Mouse (Mus musculus) CD4-positive naive resting alpha-beta T cell, adult 76 days (primary cell): Measurements from ENCODE around the gene Mrps34. TPM values are rescaled to one million over a fixed set of nuclear protein-coding genes. Genes with fewer than 3 reads are reported as not detected.

ENCODE experiments used
- total RNA-seq: library from RNA; stranded (reverse); gene quantifications from one replicate; pipeline ENCODE4 v1.2.4, GENCODE M21; 2023

Mrps34 gene
- 40.3 TPM for total RNA-seq

DNA sequence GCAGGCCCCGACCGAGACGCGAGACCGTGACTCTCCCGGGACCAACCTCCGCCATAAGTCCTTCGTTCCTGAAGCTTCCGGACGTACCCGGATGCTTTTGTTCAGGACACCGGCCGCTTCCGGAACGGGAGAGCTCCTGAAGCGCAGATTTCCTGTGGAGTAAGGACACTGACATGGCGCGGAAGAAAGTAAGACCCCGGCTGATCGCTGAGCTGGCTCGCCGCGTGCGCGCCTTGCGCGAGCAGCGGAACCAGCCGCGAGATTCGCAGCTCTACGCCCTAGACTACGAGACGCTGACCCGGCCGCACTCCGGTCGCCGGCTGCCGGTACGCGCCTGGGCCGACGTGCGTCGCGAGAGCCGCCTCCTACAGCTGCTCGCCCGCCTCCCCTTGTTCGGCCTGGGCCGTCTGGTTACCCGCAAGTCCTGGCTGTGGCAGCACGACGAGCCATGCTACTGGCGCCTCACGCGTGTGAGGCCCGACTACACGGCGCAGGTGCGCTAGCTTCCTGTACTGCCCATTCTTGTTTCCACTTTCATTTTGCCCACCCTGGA, at the start of gene Mrps34, which contains the start of gene Eme2:
TSS of gene Mrps34 (plus strand) at position 122 of the 553 bp plus-strand sequence.
TSS of gene Eme2 (minus strand) at position 93 of the 553 bp plus-strand sequence.

DNA sequence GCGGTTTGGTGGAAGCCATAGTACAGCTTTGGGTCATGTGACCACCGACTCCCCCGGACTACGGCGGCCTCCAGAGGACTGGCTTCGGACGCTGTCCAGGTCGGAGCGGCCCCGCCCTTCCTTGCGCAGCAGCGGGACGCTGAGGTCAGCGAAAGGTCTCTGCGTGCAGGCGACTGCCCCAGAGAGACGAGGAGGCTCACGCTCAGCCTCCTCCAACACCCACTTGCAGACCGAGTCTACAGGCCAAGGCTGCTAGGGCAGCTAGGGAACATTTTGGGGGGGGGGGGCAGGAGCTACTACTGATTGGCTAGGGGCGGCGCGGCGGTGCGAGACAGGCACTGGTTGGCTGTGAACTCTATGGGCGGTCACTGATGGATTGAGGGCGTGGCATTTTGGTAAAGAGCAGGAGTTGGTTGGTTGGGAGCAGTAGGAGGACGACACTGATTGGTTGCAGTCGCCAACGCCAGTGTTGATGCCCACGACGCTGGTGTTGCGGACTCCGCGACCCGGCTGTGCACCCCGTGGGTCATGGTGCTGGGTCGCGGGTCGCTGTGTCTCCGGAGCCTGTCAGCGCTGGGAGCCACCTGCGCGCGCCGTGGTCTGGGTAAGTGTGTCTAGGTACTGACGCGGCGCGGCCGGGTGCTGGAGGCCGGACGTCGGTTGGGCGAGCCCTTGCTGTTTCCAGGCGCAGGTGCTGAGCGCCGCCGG, 44.7 kb upstream of the Mrps34 start, which contains the start of gene Fahd1:
TSS of gene Fahd1 (minus strand) at position 300 of the 708 bp plus-strand sequence.

DNA sequence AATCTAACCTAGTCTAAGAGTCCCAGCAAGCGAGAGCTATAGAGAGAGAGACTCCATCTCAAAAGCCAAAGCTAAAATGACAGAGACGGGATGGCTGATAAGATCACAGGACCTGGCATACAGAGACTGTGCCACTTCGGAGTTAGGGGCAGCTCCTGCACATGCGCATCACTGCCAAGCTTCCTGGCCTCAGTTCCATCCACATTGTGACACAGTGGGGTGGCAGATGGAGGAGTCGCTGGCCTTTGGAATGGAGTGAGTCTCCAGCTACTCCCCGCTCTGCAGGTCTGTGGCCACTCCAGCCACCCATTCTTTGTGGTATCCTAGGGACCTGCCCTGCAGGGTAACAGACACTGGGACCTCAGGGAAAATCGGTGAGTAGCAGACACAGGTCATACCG, 29.1 kb upstream of the Mrps34 start, which contains the start of gene Igfals:
TSS of gene Igfals (plus strand) at position 222 of the 400 bp plus-strand sequence.

DNA sequence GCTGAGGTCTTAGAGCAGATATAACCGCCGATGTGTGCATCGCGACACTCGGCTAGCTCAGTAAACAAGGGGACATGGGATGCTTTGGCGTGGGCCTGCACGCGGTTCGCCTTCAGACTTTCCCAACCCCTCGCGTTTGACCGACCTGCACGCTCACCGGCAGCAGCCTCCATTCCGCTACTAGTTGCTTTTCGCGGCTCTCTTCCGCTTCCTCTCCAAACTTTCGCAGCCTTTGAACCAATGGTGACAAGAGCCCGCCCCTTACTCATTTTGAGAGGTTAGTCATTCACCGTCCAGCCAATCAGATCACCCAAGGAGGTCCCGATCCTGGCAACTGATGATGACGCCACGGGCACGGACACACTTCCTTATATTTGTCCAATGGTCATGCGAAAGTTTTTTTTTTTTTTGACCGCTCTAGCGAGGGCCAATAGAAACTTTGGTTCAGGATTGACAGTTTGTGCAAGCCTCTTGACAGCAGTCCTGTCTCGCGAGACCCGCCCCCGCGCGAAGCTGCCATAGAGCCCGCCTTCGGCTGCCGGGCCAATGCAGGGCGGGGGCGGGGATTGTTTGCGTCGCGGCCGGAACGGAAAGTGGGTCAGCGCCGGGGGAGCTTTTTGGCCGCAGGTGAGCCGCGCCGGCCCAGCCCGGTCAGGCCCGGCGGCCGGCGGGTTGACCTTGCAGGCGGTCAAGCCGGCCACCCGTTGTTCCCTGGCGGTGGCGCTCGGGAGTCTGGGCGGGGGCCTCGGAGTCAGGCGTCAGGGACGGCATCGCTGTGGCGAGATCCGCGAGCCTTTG, 8.6 kb upstream of the Mrps34 start, which contains the start of the genes Nubp2 and Spsb3:
TSS of gene Nubp2 (minus strand) at position 216 of the 798 bp plus-strand sequence.
TSS of gene Spsb3 (plus strand) at position 510 of the 798 bp plus-strand sequence.

DNA sequence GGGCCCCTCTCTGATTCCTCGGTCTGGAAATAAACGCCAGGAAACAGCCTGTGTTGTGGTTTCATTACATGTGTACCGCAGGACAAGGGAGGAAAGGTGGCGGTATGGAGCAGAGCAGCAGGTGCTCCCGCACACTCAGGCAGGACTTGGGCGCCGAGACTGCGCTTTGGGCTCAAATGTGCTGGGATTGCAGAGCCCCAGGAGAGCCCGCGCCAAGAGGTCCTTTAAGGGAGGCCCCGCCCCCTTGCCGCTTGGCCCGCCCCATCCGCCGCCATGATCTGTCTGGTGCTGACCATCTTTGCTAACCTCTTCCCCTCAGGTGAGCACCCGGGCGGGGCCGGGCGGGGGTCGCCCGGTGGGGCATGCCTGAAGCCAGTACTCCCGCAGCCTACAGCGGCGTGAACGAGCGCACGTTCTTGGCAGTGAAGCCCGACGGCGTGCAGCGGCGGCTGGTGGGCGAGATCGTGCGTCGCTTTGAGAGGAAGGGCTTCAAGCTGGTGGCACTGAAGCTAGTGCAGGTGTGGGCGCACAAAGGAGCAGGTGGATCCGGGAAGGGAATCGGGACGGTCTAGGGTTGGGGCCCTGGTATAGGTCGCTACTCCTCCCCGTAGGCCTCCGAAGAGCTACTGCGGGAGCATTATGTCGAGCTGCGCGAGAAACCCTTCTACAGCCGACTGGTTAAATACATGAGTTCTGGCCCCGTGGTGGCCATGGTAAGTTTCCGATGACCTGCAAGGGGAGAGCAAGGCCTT, 1.5 kb downstream of the Mrps34 start, which contains the start of gene Nme3:
TSS of gene Nme3 (plus strand) at position 260 of the 752 bp plus-strand sequence.

DNA sequence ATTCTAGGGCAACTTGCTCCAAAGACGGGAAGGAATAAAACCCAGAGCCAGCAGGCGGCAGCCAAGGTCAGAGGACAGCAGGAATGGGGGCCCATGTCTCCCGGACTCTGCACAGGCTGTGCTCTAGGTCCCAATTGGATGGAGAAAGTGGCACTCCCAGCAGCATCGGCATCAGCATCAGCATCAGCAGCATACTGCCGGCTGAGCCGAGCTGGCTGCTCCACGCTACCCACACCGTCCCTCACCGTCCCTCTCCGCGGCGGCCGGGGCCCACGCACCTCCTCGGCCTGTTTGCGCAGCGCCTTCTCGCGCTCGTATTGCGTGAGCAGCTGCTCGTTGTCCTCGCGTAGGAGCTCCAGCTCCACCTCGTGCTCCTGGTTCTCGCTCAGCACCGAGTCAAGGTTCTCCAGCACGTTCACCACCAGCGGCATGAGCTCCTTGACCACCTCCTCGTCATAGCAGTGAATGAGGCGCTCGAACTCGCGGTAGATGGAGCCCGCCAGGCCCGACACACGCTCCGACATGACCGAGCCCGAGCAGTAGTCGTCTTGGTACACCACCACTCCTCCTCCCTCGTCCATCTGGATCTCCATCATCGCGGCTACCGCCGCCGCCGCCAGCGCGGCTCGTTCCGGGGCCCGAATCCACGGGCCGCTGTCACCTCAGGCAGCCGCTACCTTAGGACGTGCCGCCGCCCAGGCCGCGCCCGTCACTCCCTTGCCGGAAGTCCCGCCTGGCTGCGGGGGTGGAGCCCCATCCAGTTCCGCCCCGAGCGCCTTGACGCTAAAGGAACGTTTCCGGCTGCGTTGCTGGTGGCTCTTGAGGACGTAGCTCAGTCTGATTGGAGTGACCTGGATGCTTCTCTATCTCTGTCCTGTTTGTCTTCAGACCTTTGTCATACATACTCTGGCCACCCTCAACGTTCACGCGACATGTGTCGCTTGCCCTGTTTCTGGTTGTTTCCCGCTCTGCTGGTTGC, 41.6 kb downstream of the Mrps34 start, which contains the start of gene Mapk8ip3:
TSS of gene Mapk8ip3 (minus strand) at position 719 of the 979 bp plus-strand sequence.

Other genes with a start within 250 kb of the Mrps34 start
- 0.73 TPM for gene Slc9a3r2, start 244.8 kb upstream of the Mrps34 start, total RNA-seq
- gene Npw, start 236.7 kb upstream of the Mrps34 start, total RNA-seq, result not detected
- gene Zfp598, start 225.4 kb upstream of the Mrps34 start, total RNA-seq, result 63.8 TPM
- not detected for gene Syngr3, start 205.2 kb upstream of the Mrps34 start, total RNA-seq
- gene Gfer, start 199.0 kb upstream of the Mrps34 start, total RNA-seq, result 14.5 TPM
- gene Noxo1, start 198.9 kb upstream of the Mrps34 start, total RNA-seq, result 2.7 TPM
- 29.7 TPM for gene Tbl3, start 187.5 kb upstream of the Mrps34 start, total RNA-seq
- not detected for gene Rnf151, start 177.1 kb upstream of the Mrps34 start, total RNA-seq
- gene Rps2, start 177.0 kb upstream of the Mrps34 start, total RNA-seq, result 1,468 TPM
- gene Ndufb10, start 170.6 kb upstream of the Mrps34 start, total RNA-seq, result 64.9 TPM
- not detected for gene Rpl3l, start 167.3 kb upstream of the Mrps34 start, total RNA-seq
- 31.3 TPM for gene Msrb1, start 158.5 kb upstream of the Mrps34 start, total RNA-seq
- not detected for gene Hs3st6, start 142.1 kb upstream of the Mrps34 start, total RNA-seq
- gene Meiob, start 90.8 kb upstream of the Mrps34 start, total RNA-seq, result not detected
- 29.9 TPM for gene Hagh, start 55.0 kb upstream of the Mrps34 start, total RNA-seq
- gene Fahd1, start 44.8 kb upstream of the Mrps34 start, total RNA-seq, result 2.1 TPM
- gene Igfals, start 29.1 kb upstream of the Mrps34 start, total RNA-seq, result not detected
- 56.2 TPM for gene Nubp2, start 8.8 kb upstream of the Mrps34 start, total RNA-seq
- gene Spsb3, start 8.5 kb upstream of the Mrps34 start, total RNA-seq, result 27.0 TPM
- 66.7 TPM for gene Eme2, start within 50 bp of the Mrps34 start, total RNA-seq
- 15.3 TPM for gene Nme3, start 1.4 kb downstream of the Mrps34 start, total RNA-seq
- gene Mapk8ip3, start 41.9 kb downstream of the Mrps34 start, total RNA-seq, result 222 TPM
- 22.7 TPM for gene Jpt2, start 65.6 kb downstream of the Mrps34 start, total RNA-seq
- 35.0 TPM for gene Cramp1l, start 120.7 kb downstream of the Mrps34 start, total RNA-seq
- gene Ift140, start 121.0 kb downstream of the Mrps34 start, total RNA-seq, result 23.8 TPM
- not detected for gene Tmem204, start 188.5 kb downstream of the Mrps34 start, total RNA-seq
- 37.1 TPM for gene Telo2, start 220.9 kb downstream of the Mrps34 start, total RNA-seq
- gene Ptx4, start 225.6 kb downstream of the Mrps34 start, total RNA-seq, result not detected
- 33.9 TPM for gene Clcn7, start 238.3 kb downstream of the Mrps34 start, total RNA-seq